Mouse (Mus musculus) heart, embryonic 11.5 days (tissue): ENCODE data around the gene Gal3st2c. TPM values are rescaled to one million over a fixed set of nuclear protein-coding genes. Genes with fewer than 3 reads are reported as not detected.
"Not testable (repeated sequence)": the region's sequence is repeated elsewhere in the genome, so short reads cannot be mapped to it uniquely, and the experiment has no call there.

Source experiments
- ATAC-seq: fragments of 200-750 bp; cut with Nextera tagmentation; replicated peaks from 2 replicates; pipeline ENCODE4 v1.8.0; 2017; ENCODE audit warnings: moderate library complexity; ENCODE audit not compliant: insufficient number of reproducible peaks, low FRiP score, low TSS enrichment
- H3K27ac ChIP-seq: fragments of 300-500 bp; sonication (generic); 2 replicates; pipeline ENCODE4 v1.5.1; 2014; ENCODE audit warnings: mild to moderate bottlenecking, low read depth, low read length
- H3K27me3 ChIP-seq: fragments of 300-500 bp; sonication (generic); 2 replicates; pipeline ENCODE4 v1.6.1; 2014; ENCODE audit warnings: mild to moderate bottlenecking, low read length, mixed read lengths; ENCODE audit not compliant: control insufficient read depth, insufficient read depth
- H3K36me3 ChIP-seq: fragments of 300-500 bp; sonication (generic); 2 replicates; pipeline ENCODE4 v1.6.1; 2014; ENCODE audit warnings: mild to moderate bottlenecking, low read length, moderate library complexity, mixed read lengths; ENCODE audit not compliant: control insufficient read depth, insufficient read depth
- H3K4me1 ChIP-seq: fragments of 300-500 bp; sonication (generic); 2 replicates; pipeline ENCODE4 v1.6.1; 2014; ENCODE audit warnings: low read length; ENCODE audit not compliant: control insufficient read depth, insufficient read depth
- H3K4me2 ChIP-seq: fragments of 300-500 bp; sonication (generic); 2 replicates; pipeline ENCODE4 v1.6.1; 2014; ENCODE audit warnings: mild to moderate bottlenecking, moderate library complexity
- H3K4me3 ChIP-seq: fragments of 300-500 bp; sonication (generic); 2 replicates; pipeline ENCODE4 v1.5.1; 2014; ENCODE audit warnings: low read depth, low read length
- H3K9ac ChIP-seq: fragments of 300-500 bp; sonication (generic); 2 replicates; pipeline ENCODE4 v1.6.1; 2014; ENCODE audit warnings: mild to moderate bottlenecking, low read depth, low read length, moderate library complexity
- H3K9me3 ChIP-seq: fragments of 300-500 bp; sonication (generic); replicated peaks from 2 replicates; pipeline ENCODE4 v1.6.1; 2016; ENCODE audit warnings: low read length; ENCODE audit not compliant: control insufficient read depth
- whole genome bisulfite sequencing: fragments of 180-500 bp; shearing (Covaris S2); extraction: QIAGEN DNeasy Blood & Tissue Kit; methylation state at CpG from one replicate; pipeline ENCODE4 v1.1.7; 2014; ENCODE audit not compliant: insufficient replicate concordance; 5-methylcytosine and 5-hydroxymethylcytosine counted together
- polyA plus RNA-seq: library from polyadenylated mRNA; unstranded; fragments of >200 nt; fragmentation: Nextera tagmentation; extraction: Ambion mirVana; gene quantifications from 2 replicates; pipeline ENCODE4 v1.2.1, GENCODE M21; 2014

Gene Gal3st2c
- polyA plus RNA-seq, 1 experiment from 2014 or later = not detected

GRCm38 (mm10) chr1:93988786-93989185 is 1.5 kb upstream of the Gal3st2c start:
- no peak overlapping the region for H3K27ac ChIP-seq
- H3K4me3 ChIP-seq = no peak overlapping the region
- no peak overlapping the region for H3K9ac ChIP-seq
- ATAC-seq = no peak
- no peaks in the 10 kb centered on the region for H3K27me3 ChIP-seq
- no peaks in the 10 kb centered on the region for H3K4me1 ChIP-seq
- WGBS = 42% methylated on average over 3 of the region's 3 CpGs
- H3K4me2 ChIP-seq = no peak overlapping the region
- H3K36me3 ChIP-seq = no peaks in the 10 kb centered on the region
- no peaks in the 10 kb centered on the region for H3K9me3 ChIP-seq

GRCm38 (mm10) chr1:93991068-93991467 is 759 bp downstream of the Gal3st2c start:
- not testable (repeated sequence) for H3K36me3 ChIP-seq, H3K27me3 ChIP-seq, H3K27ac ChIP-seq, H3K4me3 ChIP-seq, H3K9ac ChIP-seq, H3K4me2 ChIP-seq, H3K9me3 ChIP-seq, H3K4me1 ChIP-seq, ATAC-seq
- WGBS = 74% methylated on average over 2 of the region's 2 CpGs

DNA sequence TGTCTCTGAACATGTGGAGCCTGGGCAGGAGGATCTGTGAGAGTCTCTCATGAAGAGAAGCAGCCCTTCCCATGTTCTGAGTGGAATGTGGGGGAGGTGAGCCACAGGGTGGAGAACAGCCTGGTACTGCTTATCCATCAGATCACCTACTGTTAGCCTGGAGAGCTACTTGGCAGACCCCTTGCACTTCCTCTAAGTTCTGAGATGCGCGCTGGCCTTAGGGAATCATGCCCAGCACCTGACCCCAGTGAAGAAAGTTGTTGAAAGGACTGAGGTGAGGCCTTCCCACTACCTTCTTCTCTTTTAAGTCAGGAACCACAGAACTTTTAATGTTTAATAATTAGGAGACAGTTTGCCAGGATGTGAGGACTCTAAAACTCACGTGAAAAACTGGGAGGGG is 1.2 kb downstream of the Gal3st2c start:
- not testable (repeated sequence) for H3K4me1 ChIP-seq, H3K36me3 ChIP-seq, H3K9me3 ChIP-seq, H3K4me3 ChIP-seq, ATAC-seq, H3K9ac ChIP-seq, H3K4me2 ChIP-seq, H3K27me3 ChIP-seq, H3K27ac ChIP-seq
- 74% methylated on average over 3 of the region's 3 CpGs for WGBS

GRCm38 (mm10) chr1:94001023-94001422 is 10.7 kb downstream of the Gal3st2c start:
- WGBS = 66% methylated on average over 2 of the region's 2 CpGs
- Histone ChIP-seq H3K4me2 (no peak overlapping the region), H3K9me3 (no peaks in the 10 kb centered on the region), H3K4me3 (no peak overlapping the region), H3K4me1 (no peaks in the 10 kb centered on the region), H3K27ac (no peak overlapping the region), H3K27me3 (no peaks in the 10 kb centered on the region), H3K36me3 (no peaks in the 10 kb centered on the region), H3K9ac (no peak overlapping the region)
- no peak for ATAC-seq

- H3K4me3 ChIP-seq, H3K4me1 ChIP-seq, H3K9ac ChIP-seq, H3K27ac ChIP-seq, H3K4me2 ChIP-seq, H3K27me3 ChIP-seq, H3K36me3 ChIP-seq, H3K9me3 ChIP-seq: not testable (repeated sequence)
- ATAC-seq = 0 out of 2 replicates have a peak, but pooled peaks have one; percentile 28
- WGBS = 46% methylated on average over 2 of the region's 2 CpGs
Measured at GRCm38 (mm10) chr1:94005954-94006506, 15.7 kb downstream of the Gal3st2c start.

- not testable (repeated sequence) for ATAC-seq, H3K27ac ChIP-seq, H3K4me1 ChIP-seq, H3K9ac ChIP-seq, H3K27me3 ChIP-seq, H3K4me3 ChIP-seq, H3K36me3 ChIP-seq, H3K9me3 ChIP-seq, H3K4me2 ChIP-seq
- 75% methylated on average over 14 of the region's 19 CpGs for WGBS
Measured at GRCm38 (mm10) chr1:94008826-94009225, 18.5 kb downstream of the Gal3st2c start.

DNA sequence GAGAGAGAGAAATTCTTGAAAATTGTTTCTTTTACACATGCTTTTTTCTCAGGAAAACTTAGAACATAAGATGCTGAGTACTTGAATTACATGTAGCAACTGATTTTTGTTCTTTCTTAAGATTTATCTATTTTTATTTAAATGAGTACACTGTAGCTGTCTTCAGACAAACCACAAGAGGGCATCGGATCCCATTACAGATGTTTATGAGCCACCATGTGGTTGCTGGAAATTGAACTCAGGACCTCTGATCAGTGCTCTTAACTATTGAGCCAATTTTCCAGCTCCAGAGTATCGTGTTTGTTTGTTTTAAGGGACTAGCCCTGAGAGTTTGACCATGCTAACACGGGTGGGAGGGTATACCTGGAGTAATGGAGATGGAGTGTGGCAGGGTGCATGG is 21.3 kb downstream of the Gal3st2c start:
- no peak for ATAC-seq
- H3K27ac ChIP-seq = no peak overlapping the region
- H3K4me1 ChIP-seq = no peaks in the 10 kb centered on the region
- H3K4me2 ChIP-seq = no peak overlapping the region
- no peak overlapping the region for H3K9ac ChIP-seq
- no peaks in the 10 kb centered on the region for H3K36me3 ChIP-seq
- no peaks in the 10 kb centered on the region for H3K9me3 ChIP-seq
- no peaks in the 10 kb centered on the region for H3K27me3 ChIP-seq
- no peak overlapping the region for H3K4me3 ChIP-seq
- 56% methylated on average over 3 of the region's 3 CpGs for WGBS

DNA sequence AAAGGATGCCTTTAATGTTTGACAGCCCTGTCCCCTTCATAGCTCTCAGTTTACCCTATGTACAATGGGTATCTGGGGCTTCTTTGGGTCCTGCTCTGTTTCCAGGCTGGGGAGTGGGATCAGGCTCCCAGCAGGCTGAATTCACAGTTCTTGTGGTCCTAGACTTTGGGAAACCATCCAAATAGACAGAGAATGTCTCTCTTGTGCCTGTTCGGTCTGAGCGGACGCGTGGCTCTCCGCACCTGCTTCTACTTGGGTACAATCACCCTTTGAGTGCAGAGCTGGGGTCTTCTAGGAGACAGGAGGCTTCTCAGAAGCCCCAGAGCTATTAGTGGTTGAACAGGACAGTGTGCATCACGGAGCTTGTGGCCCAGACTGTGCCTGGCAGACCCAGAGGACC is 29.8 kb downstream of the Gal3st2c start, which contains the start of gene Neu4:
Gene Neu4, plus strand, starts transcription at position 301 of the 400 bp plus-strand sequence.
- H3K4me3 ChIP-seq = no peak within 1 kb of the TSS
- ATAC-seq = no peak
- no peaks in the 10 kb centered on the region for H3K36me3 ChIP-seq
- 85% methylated on average over 6 of the region's 6 CpGs for WGBS
- H3K9ac ChIP-seq = no peak within 1 kb of the TSS
- no peaks in the 10 kb centered on the region for H3K27me3 ChIP-seq
- H3K4me2 ChIP-seq = no peak within 1 kb of the TSS
- H3K27ac ChIP-seq = no peak within 1 kb of the TSS
- H3K9me3 ChIP-seq = no peaks in the 10 kb centered on the region
- no peaks in the 10 kb centered on the region for H3K4me1 ChIP-seq

DNA sequence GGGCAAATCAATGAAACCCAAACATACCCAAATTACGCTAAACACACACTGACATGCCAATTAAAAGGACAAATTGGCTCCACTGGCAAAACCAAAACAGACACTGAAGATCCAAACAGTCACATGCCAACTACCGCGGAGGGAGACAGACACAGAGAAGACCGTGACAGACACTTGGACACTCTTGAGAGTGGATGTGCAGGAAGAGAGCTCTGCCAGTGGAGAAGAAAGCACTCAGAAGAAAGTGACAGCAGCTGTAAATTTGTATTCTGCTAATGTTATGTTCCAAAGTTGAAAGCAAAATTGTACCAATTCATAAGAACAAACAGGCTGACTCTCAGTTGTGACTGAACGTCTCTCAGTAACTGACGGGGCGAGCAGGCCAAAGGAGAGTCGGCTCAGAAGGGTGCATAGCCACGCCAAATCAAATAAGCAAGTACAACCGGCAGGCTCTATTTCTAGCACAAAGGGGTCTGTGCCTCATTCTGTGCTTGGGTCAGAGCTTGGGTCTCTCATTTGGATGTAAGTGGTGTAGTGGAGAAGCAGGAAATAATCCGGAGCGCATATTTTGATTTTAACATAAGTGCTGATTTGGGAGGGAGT is 37.3 kb downstream of the Gal3st2c start:
- 86% methylated on average over 12 of the region's 12 CpGs for WGBS
- Histone ChIP-seq H3K4me3 (no peak overlapping the region), H3K27me3 (no peaks in the 10 kb centered on the region), H3K9me3 (no peaks in the 10 kb centered on the region), H3K27ac (no peak overlapping the region), H3K9ac (no peak overlapping the region), H3K4me2 (no peak overlapping the region), H3K4me1 (no peaks in the 10 kb centered on the region), H3K36me3 (no peaks in the 10 kb centered on the region)
- ATAC-seq = no peak
